8 mouse cellular contexts compared by ENCODE assay signal in genomic region chrX:61722281-61723028, GRCm38 (mm10). TPM values are rescaled to one million over a fixed set of nuclear protein-coding genes. Genes with fewer than 3 reads are reported as not detected.
DNase-seq lines count a peak whose midpoint lies in the region; ATAC-seq and TF ChIP-seq lines count a peak whose summit lies in the region.

No protein-coding gene starts in this region.

- H3K36me3 ChIP-seq in spleen, adult 2 months (ENCODE audit: control insufficient read depth, insufficient read depth, low read length) = no peaks in the 10 kb centered on the region
- H3K36me3 ChIP-seq in heart, postnatal 0 days (replicated peaks; ENCODE audit: control insufficient read depth, insufficient read depth, low read length) = no peaks in the 10 kb centered on the region
- no peaks in the 10 kb centered on the region for H3K36me3 ChIP-seq in liver, embryonic 13.5 days

- no peak for TF ChIP-seq EP300 in heart, postnatal 0 days (IDR thresholded peaks at IDR 0.05; ENCODE audit: low read depth)

- peak overlapping the region; percentile 61 for H3K27ac ChIP-seq in spleen, adult 2 months (ENCODE audit: insufficient read depth, low read length)
- no peak overlapping the region for H3K27ac ChIP-seq in heart, postnatal 0 days (ENCODE audit: low read depth)
- H3K27ac ChIP-seq in liver, embryonic 13.5 days = no peak overlapping the region

- H3K4me1 ChIP-seq in spleen, adult 2 months (ENCODE audit: control insufficient read depth, insufficient read depth, insufficient read length) = no peaks in the 10 kb centered on the region
- H3K4me1 ChIP-seq in heart, postnatal 0 days (ENCODE audit: control insufficient read depth, insufficient read depth) = no peaks in the 10 kb centered on the region
- H3K4me1 ChIP-seq in liver, embryonic 13.5 days (replicated peaks) = no peaks in the 10 kb centered on the region

- WGBS in spleen, adult 2 months = 20% methylated on average over 12 of the region's 12 CpGs
- 12% methylated on average over 12 of the region's 12 CpGs for WGBS in heart, postnatal 0 days
- 12% methylated on average over 12 of the region's 12 CpGs for WGBS in liver, embryonic 13.5 days (ENCODE audit: insufficient replicate concordance)

- no peak for TF ChIP-seq POLR2A in spleen, adult 2 months (IDR thresholded peaks at IDR 0.05; ENCODE audit: low read depth, low read length)

- H3K9me3 ChIP-seq in heart, postnatal 0 days (replicated peaks; ENCODE audit: control insufficient read depth, low read length) = no peaks in the 10 kb centered on the region
- H3K9me3 ChIP-seq in liver, embryonic 13.5 days (replicated peaks) = no peaks in the 10 kb centered on the region

- peak in 1 of 2 experiments; percentile 18 for DNase-seq in spleen, adult 2 months (ENCODE audit: low read depth in 1 of 2, low spot score in 2 of 2)
- DNase-seq in spleen, adult 12 weeks (ENCODE audit: low spot score) = no peak
- DNase-seq in cerebellum, postnatal 14 days = peak; percentile 38 to 75
- DNase-seq in heart, postnatal 0 days (ENCODE audit: low spot score) = no peak
- DNase-seq in liver, embryonic 13.5 days = no peak
- peak; percentile 43 to 60 for DNase-seq in spleen, postnatal 36 days (ENCODE audit: low spot score in 2 of 2)
- DNase-seq in kidney, adult 18-20 months = no peak
- no peak for DNase-seq in gastrocnemius, adult 18-20 months (ENCODE audit: low spot score)

- no peak for ATAC-seq in heart, postnatal 0 days (ENCODE audit: insufficient read depth, low read depth)
- ATAC-seq in liver, embryonic 13.5 days (ENCODE audit: low read depth) = peak; percentile 31; the same call in 1 of the 2 replicates

- H3K9ac ChIP-seq in heart, postnatal 0 days (replicated peaks; ENCODE audit: low read depth, low read length) = no peak overlapping the region
- no peak overlapping the region for H3K9ac ChIP-seq in liver, embryonic 13.5 days

- peak overlapping the region; percentile 54 for H3K4me2 ChIP-seq in heart, postnatal 0 days (ENCODE audit: low read depth, low read length)
- H3K4me2 ChIP-seq in liver, embryonic 13.5 days = peak overlapping the region; percentile 30

- no peak overlapping the region; the same call in 1 of the 2 replicates for H3K4me3 ChIP-seq in spleen, adult 2 months (ENCODE audit: extremely low read depth, insufficient read depth, insufficient read length)
- H3K4me3 ChIP-seq in heart, postnatal 0 days (ENCODE audit: low read depth, low read length) = peak overlapping the region; percentile 22; the same call in 1 of the 2 replicates
- no peak overlapping the region for H3K4me3 ChIP-seq in liver, embryonic 13.5 days (replicated peaks)

- TF ChIP-seq CTCF in spleen, adult 2 months (IDR thresholded peaks at IDR 0.05; ENCODE audit: extremely low read depth, insufficient read depth, insufficient read length, insufficient replicate concordance) = no peak
- TF ChIP-seq CTCF in heart, postnatal 0 days (IDR thresholded peaks at IDR 0.05; ENCODE audit: low read depth) = no peak

- H3K27me3 ChIP-seq in spleen, adult 2 months (ENCODE audit: control insufficient read depth, insufficient read depth, low read length) = no peaks in the 10 kb centered on the region
- H3K27me3 ChIP-seq in heart, postnatal 0 days (ENCODE audit: control insufficient read depth, insufficient read depth, low read length) = no peaks in the 10 kb centered on the region
- no peaks in the 10 kb centered on the region for H3K27me3 ChIP-seq in liver, embryonic 13.5 days

RNA-seq across cellular contexts. Expression of gene Ldoc1, which starts 13.2 kb away (rescaled TPM):
- polyA plus RNA-seq in spleen, adult 2 months (2012; rRNA removed) = not detected in 2 replicates
- total RNA-seq in heart, postnatal 0 days (2014; rRNA removed; ENCODE audit: low replicate concordance) = 0.15 TPM in 1 of 2 replicates, not detected in the other
- 0.11 and 0.12 TPM in 2 replicates for polyA plus RNA-seq in heart, postnatal 0 days (2015; fragmentation: Nextera tagmentation; extraction: Ambion mirVana)
- 0.08 and 0.09 TPM in 2 replicates for polyA plus RNA-seq in liver, embryonic 13.5 days (2015; fragmentation: Nextera tagmentation; extraction: Ambion mirVana)
- not detected for total RNA-seq in gastrocnemius, adult 18-20 months (2021)

Comparison
In these comparisons a context has a peak if more than half of its experiments do, and no peak if none do; other contexts are left out.
1. DNase-seq: peak in cerebellum, postnatal 14 days (2 of 2) and spleen, postnatal 36 days (2 of 2); none in spleen, adult 12 weeks (single experiment), heart, postnatal 0 days (single experiment), liver, embryonic 13.5 days (single experiment), kidney, adult 18-20 months (single experiment) and gastrocnemius, adult 18-20 months (single experiment).